Mouse (Mus musculus): Measurements from ENCODE around the gene Lsm7.

GRCm38 (mm10) chr10:80839848-80840247 lies 15.2 kb downstream of the Lsm7 start:
- no peak for TF ChIP-seq CTCF (IDR thresholded peaks at IDR 0.05; ENCODE audit: control insufficient read depth, insufficient read depth, insufficient replicate concordance, low read depth, low read length)
- no peak for TF ChIP-seq POLR2A (IDR thresholded peaks at IDR 0.05; ENCODE audit: control insufficient read depth, low read depth, low read length)

All from testis, adult 2 months (tissue).